Mouse (Mus musculus) embryonic facial prominence, embryonic 11.5 days (tissue): Measurements from ENCODE around the gene Hspb6. TPM values are rescaled to one million over a fixed set of nuclear protein-coding genes. Genes with fewer than 3 reads are reported as not detected.

Experiments used
- ATAC-seq: fragments of 200-750 bp; cut with Nextera tagmentation; replicated peaks from 2 replicates; pipeline ENCODE4 v1.8.0; 2017; ENCODE audit warnings: low read depth; ENCODE audit not compliant: insufficient number of reproducible peaks, low FRiP score, low TSS enrichment
- DNase-seq: peaks from one replicate; pipeline ENCODE4 v3.0.0-alpha.2; 2015; ENCODE audit warnings: low spot score
- H3K27ac ChIP-seq: fragments of 300-500 bp; sonication (generic); replicated peaks from 2 replicates; pipeline ENCODE4 v1.5.1; 2014; ENCODE audit warnings: mild to moderate bottlenecking, low read depth, low read length, control low read depth
- H3K27me3 ChIP-seq: fragments of 300-500 bp; sonication (generic); 2 replicates; pipeline ENCODE4 v1.6.1; 2014; ENCODE audit warnings: mild to moderate bottlenecking, low read length, moderate library complexity, mixed read lengths; ENCODE audit not compliant: control insufficient read depth, insufficient read depth
- H3K36me3 ChIP-seq: fragments of 300-500 bp; sonication (generic); replicated peaks from 2 replicates; pipeline ENCODE4 v1.6.1; 2014; ENCODE audit warnings: low read depth, mild to moderate bottlenecking, low read length, moderate library complexity, mixed read lengths; ENCODE audit not compliant: control insufficient read depth, insufficient read depth
- H3K4me1 ChIP-seq: fragments of 300-500 bp; sonication (generic); 2 replicates; pipeline ENCODE4 v1.6.1; 2014; ENCODE audit warnings: low read length, mixed read lengths; ENCODE audit not compliant: control insufficient read depth, insufficient read depth
- H3K4me2 ChIP-seq: fragments of 300-500 bp; sonication (generic); 2 replicates; pipeline ENCODE4 v1.6.1; 2014; ENCODE audit warnings: low read depth, mild to moderate bottlenecking, control low read depth, low read length, moderate library complexity
- H3K4me3 ChIP-seq: fragments of 300-500 bp; sonication (generic); 2 replicates; pipeline ENCODE4 v1.5.1; 2014; ENCODE audit warnings: low read depth, low read length, control low read depth
- H3K9ac ChIP-seq: fragments of 300-500 bp; sonication (generic); replicated peaks from 2 replicates; pipeline ENCODE4 v1.6.1; 2014; ENCODE audit warnings: mild to moderate bottlenecking, control low read depth, low read length
- H3K9me3 ChIP-seq: fragments of 300-500 bp; sonication (generic); replicated peaks from 2 replicates; pipeline ENCODE4 v1.6.1; 2016; ENCODE audit warnings: mild to moderate bottlenecking, low read length, inconsistent platforms, mixed read lengths; ENCODE audit not compliant: control insufficient read depth
- WGBS: fragments of 180-500 bp; shearing (Covaris S2); extraction: QIAGEN DNeasy Blood & Tissue Kit; methylation state at CpG from one replicate; pipeline ENCODE4 v1.1.7; 2014; 5-methylcytosine and 5-hydroxymethylcytosine counted together
- polyA plus RNA-seq: library from polyadenylated mRNA; unstranded; fragments of >200 nt; fragmentation: Nextera tagmentation; extraction: Ambion mirVana; gene quantifications from 2 replicates; pipeline ENCODE4 v1.2.1, GENCODE M21; 2014

Hspb6 gene
- polyA plus RNA-seq, 1 experiment from 2014 or later, result 4.4 TPM

GRCm38 (mm10) chr7:30590927-30591604 is 39.1 kb downstream of the Hspb6 start:
- no peaks in the 10 kb centered on the region for H3K27me3 ChIP-seq
- ATAC-seq, result no peak
- no peak overlapping the region for H3K27ac ChIP-seq
- H3K36me3 ChIP-seq, result no peaks in the 10 kb centered on the region
- 85% methylated on average over 9 of the region's 9 CpGs for WGBS
- H3K4me1 ChIP-seq, result no peaks in the 10 kb centered on the region; the same call in none of the 2 replicates
- H3K9me3 ChIP-seq, result no peaks in the 10 kb centered on the region
- DNase-seq, result no peak
- H3K9ac ChIP-seq, result no peak overlapping the region
- H3K4me2 ChIP-seq, result no peak overlapping the region
- no peak overlapping the region for H3K4me3 ChIP-seq

GRCm38 (mm10) chr7:30591605-30591951 is 39.6 kb downstream of the Hspb6 start:
- no peaks in the 10 kb centered on the region for H3K9me3 ChIP-seq
- H3K4me1 ChIP-seq, result no peaks in the 10 kb centered on the region; the same call in none of the 2 replicates
- 42% methylated on average over 4 of the region's 4 CpGs for WGBS
- no peak overlapping the region for H3K4me2 ChIP-seq
- no peaks in the 10 kb centered on the region for H3K27me3 ChIP-seq
- H3K4me3 ChIP-seq, result no peak overlapping the region
- DNase-seq (no peak), ATAC-seq (no peak)
- H3K9ac ChIP-seq, result no peak overlapping the region
- H3K36me3 ChIP-seq, result no peaks in the 10 kb centered on the region
- no peak overlapping the region for H3K27ac ChIP-seq

GRCm38 (mm10) chr7:30592772-30593423 is 40.9 kb downstream of the Hspb6 start:
- Histone ChIP-seq H3K4me1 (no peaks in the 10 kb centered on the region; the same call in 1 of the 2 replicates), H3K4me2 (no peak overlapping the region), H3K4me3 (no peak overlapping the region), H3K36me3 (no peaks in the 10 kb centered on the region), H3K9me3 (no peaks in the 10 kb centered on the region), H3K27me3 (no peaks in the 10 kb centered on the region), H3K9ac (no peak overlapping the region), H3K27ac (no peak overlapping the region)
- ATAC-seq (no peak), DNase-seq (no peak)
- WGBS, result 59% methylated on average over 5 of the region's 5 CpGs

- Histone ChIP-seq H3K4me1 (no peaks in the 10 kb centered on the region; the same call in 1 of the 2 replicates), H3K4me2 (no peak overlapping the region), H3K36me3 (no peaks in the 10 kb centered on the region), H3K27me3 (no peaks in the 10 kb centered on the region), H3K4me3 (no peak overlapping the region), H3K27ac (no peak overlapping the region), H3K9me3 (no peaks in the 10 kb centered on the region), H3K9ac (no peak overlapping the region)
- WGBS, result 78% methylated on average over 10 of the region's 10 CpGs
- no peak for DNase-seq
- no peak for ATAC-seq
Measured at GRCm38 (mm10) chr7:30593579-30594509, 41.9 kb downstream of the Hspb6 start.

GRCm38 (mm10) chr7:30594510-30595024 is 42.6 kb downstream of the Hspb6 start:
- no peak for ATAC-seq
- no peak overlapping the region for H3K4me2 ChIP-seq
- no peaks in the 10 kb centered on the region; the same call in 1 of the 2 replicates for H3K4me1 ChIP-seq
- no peak for DNase-seq
- H3K27me3 ChIP-seq, result no peaks in the 10 kb centered on the region
- H3K36me3 ChIP-seq, result no peaks in the 10 kb centered on the region
- 75% methylated on average over 4 of the region's 4 CpGs for WGBS
- H3K9me3 ChIP-seq, result no peaks in the 10 kb centered on the region
- H3K27ac ChIP-seq, result no peak overlapping the region
- H3K4me3 ChIP-seq, result no peak overlapping the region
- H3K9ac ChIP-seq, result no peak overlapping the region

- no peak overlapping the region for H3K4me2 ChIP-seq
- H3K36me3 ChIP-seq, result no peaks in the 10 kb centered on the region
- H3K27me3 ChIP-seq, result no peaks in the 10 kb centered on the region
- no peak overlapping the region for H3K4me3 ChIP-seq
- DNase-seq (no peak), ATAC-seq (no peak)
- H3K27ac ChIP-seq, result no peak overlapping the region
- H3K4me1 ChIP-seq, result no peaks in the 10 kb centered on the region
- H3K9ac ChIP-seq, result no peak overlapping the region
- no peaks in the 10 kb centered on the region for H3K9me3 ChIP-seq
- WGBS, result 78% methylated on average over 5 of the region's 5 CpGs
Measured at GRCm38 (mm10) chr7:30596093-30596492, 44.1 kb downstream of the Hspb6 start.

- DNase-seq, result no peak
- 72% methylated on average over 5 of the region's 5 CpGs for WGBS
Measured at GRCm38 (mm10) chr7:30596811-30597210, 44.8 kb downstream of the Hspb6 start.

More at GRCm38 (mm10) chr7:30596811-30597210, 44.8 kb downstream of the Hspb6 start:
- Histone ChIP-seq H3K27ac (no peak overlapping the region), H3K4me1 (no peaks in the 10 kb centered on the region), H3K4me2 (no peak overlapping the region), H3K36me3 (no peaks in the 10 kb centered on the region), H3K4me3 (no peak overlapping the region), H3K9ac (no peak overlapping the region; the same call in 1 of the 2 replicates), H3K27me3 (no peaks in the 10 kb centered on the region), H3K9me3 (no peaks in the 10 kb centered on the region)
- no peak for ATAC-seq
